Mouse (Mus musculus) testis, adult 2 months (tissue): Measurements from ENCODE around the gene Gm3269.
"Not testable (repeated sequence)": the region's sequence is repeated elsewhere in the genome, so short reads cannot be mapped to it uniquely, and the experiment has no call there.

Experiments used
- CTCF ChIP-seq: fragments of 200-500 bp; IDR thresholded peaks from 2 replicates; pipeline ENCODE4 v1.5.1; 2012; ENCODE audit warnings: low read depth, mild to moderate bottlenecking, inconsistent platforms, low read length, moderate library complexity; ENCODE audit not compliant: control insufficient read depth, insufficient read depth, insufficient replicate concordance
- POLR2A ChIP-seq: fragments of 200-500 bp; IDR thresholded peaks from 2 replicates; pipeline ENCODE4 v1.6.1; 2012; ENCODE audit warnings: low read depth, mild to moderate bottlenecking, inconsistent platforms, low read length, moderate library complexity; ENCODE audit not compliant: control insufficient read depth

DNA sequence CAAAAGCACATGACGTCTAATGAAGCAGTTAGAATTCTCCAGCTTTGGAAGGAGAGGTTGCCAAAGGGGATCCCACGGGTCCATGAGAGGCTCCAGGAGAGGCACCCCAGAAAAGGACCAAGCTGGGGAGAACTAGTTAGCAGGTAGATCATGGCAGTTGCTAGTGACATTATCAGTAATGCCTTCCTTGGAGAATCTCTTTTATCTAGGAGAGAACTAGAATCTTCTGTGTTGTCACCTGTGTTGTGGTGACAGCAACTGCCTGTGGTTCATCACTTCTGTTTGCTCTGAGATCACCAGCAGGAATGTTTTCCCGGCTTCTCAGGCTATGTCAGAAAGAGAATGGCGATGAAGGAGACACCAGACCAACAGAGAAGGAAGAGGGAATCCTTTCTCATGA, at the start of gene Gm3269:
- not testable (repeated sequence) for TF ChIP-seq CTCF, POLR2A
